Mouse (Mus musculus): ENCODE data around the gene Purb.

Purb gene

GRCm38 (mm10) chr11:6443727-6444076, 32.0 kb downstream of the Purb start:
- under 1% methylated on average over 10 of the region's 10 CpGs for WGBS

GRCm38 (mm10) chr11:6443102-6443501, 32.6 kb downstream of the Purb start:
- WGBS: 38% methylated on average over 4 of the region's 4 CpGs

- WGBS: 97% methylated on average over 4 of the region's 4 CpGs
Observed at GRCm38 (mm10) chr11:6442566-6442965, 33.2 kb downstream of the Purb start.

DNA sequence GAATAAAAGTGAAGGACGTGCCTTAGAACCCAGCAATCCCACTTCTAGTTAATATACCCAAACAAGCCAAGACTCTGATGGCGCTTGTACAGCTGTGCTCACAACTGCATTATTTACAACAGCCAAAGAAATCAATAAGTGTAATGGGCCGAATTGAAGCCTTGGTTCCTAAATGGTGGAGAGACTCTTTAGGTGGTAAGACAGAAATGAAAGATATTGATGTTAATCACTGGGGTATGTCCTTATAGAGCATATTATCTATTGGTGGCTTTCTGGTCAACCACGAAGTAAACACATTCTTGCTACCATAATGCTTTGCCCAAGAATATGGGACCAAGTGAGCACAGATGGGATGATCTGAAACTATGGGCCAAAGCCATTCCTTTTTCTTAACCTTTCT, 35.5 kb downstream of the Purb start:
- WGBS: 95% methylated on average over 4 of the region's 4 CpGs

DNA sequence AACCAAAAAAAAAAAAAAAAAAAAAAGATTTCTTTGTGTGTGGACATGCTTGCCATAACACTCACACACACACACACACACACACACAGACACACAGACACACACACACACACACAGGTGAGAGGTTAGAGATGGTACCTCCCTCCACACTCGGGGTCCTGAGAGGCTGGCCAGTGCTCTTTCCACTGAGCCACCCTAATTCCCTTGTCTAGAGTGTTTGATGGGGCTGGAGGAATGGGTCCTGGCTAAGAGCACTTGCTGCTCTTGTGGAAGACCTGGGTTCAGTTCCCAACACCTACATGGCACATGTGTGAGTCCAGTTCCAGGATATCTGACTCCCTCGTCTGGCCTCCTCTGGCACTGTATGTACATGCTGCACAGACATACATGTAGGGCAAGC, 38.0 kb downstream of the Purb start:
- 92% methylated on average over 2 of the region's 2 CpGs for WGBS

- 65% methylated on average over 8 of the region's 8 CpGs for WGBS
Observed at GRCm38 (mm10) chr11:6436442-6436841, 39.3 kb downstream of the Purb start.

- 88% methylated on average over 7 of the region's 7 CpGs for WGBS
Observed at GRCm38 (mm10) chr11:6430186-6430585, 45.5 kb downstream of the Purb start.

GRCm38 (mm10) chr11:6420722-6421350, 54.9 kb downstream of the Purb start:
- WGBS: 89% methylated on average over 2 of the region's 2 CpGs

GRCm38 (mm10) chr11:6420283-6420703, 55.4 kb downstream of the Purb start:
- WGBS: 2% methylated on average over 1 of the region's 1 CpGs

DNA sequence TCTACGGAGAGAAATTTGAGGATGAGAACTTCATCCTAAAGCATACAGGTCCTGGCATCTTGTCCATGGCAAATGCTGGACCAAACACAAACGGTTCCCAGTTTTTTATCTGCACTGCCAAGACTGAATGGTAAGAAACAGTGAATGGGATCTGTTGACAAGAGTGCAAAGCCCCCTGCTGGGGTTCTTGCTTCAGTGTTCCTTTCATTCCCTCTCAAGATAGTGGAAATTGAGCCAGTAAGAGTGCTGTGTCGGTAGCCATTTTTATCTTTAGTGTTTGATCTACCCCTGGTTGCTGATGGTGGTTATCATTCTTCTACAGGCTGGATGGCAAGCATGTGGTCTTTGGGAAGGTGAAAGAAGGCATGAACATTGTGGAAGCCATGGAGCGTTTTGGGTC, 56.6 kb downstream of the Purb start:
- 36% methylated on average over 4 of the region's 4 CpGs for WGBS

DNA sequence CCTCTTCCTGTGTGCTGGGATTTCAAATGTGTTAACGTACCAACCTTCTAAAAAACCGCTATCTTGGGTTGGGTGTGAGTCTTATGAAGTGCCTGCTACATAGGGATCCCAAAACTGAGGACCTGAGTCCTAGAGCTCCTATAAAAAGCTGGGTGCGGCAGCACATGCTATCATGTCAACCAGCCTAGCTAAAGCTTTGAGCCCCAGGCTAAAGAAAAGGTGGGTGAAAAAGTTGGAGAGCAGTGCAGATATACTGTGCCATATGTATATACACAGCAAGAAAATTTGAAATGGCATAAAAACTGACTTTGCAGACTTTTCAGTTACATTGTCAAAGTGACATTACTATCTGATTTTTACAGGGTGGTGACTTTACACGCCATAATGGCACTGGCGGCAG, 57.0 kb downstream of the Purb start:
- WGBS: 70% methylated on average over 5 of the region's 5 CpGs
